In the genomic region with DNA sequence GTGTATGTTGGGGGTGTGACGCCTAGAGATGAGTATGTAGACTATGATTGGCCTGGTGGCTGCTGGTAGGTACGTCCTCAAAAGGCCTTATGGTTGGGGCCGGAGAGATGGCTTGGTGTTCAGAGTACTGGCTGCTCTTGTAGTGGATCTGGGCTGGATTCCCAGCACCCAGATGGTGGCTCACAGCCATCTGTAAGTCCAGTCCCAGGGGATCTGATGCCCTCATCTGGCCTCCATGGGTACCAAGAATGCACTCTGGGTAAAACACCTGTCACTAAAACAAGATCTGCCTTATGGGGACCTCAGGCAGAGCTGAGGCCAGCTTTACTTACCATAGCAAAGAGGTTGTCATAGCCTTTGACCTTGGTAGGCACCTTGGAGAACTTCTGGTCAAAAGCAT, we compare ENCODE assay signal across 11 mouse cellular contexts. TPM values are rescaled to one million over a fixed set of nuclear protein-coding genes. Genes with fewer than 3 reads are reported as not detected.
DNase-seq lines count a peak whose midpoint lies in the region; ATAC-seq and TF ChIP-seq lines count a peak whose summit lies in the region.
"Had no signal": no experiment of that assay in that cellular context is flagged by ENCODE, and none has a peak within 500 bp of the region (broad histone marks: within the 10 kb centered on the region; RNA-seq: fewer than 3 reads in every experiment).

No protein-coding gene starts in this region.

- no peak overlapping the region for H3K9ac ChIP-seq in heart, postnatal 0 days (replicated peaks; ENCODE audit: low read depth, low read length)
- no peak overlapping the region for H3K9ac ChIP-seq in hindbrain, embryonic 15.5 days
- no peak overlapping the region for H3K9ac ChIP-seq in midbrain, embryonic 13.5 days (replicated peaks)

- no peak overlapping the region for H3K27ac ChIP-seq in heart, postnatal 0 days (ENCODE audit: low read depth)
- H3K27ac ChIP-seq in brown adipose tissue, adult 24 weeks (replicated peaks; ENCODE audit: low read depth, low read length) = no peak overlapping the region
- H3K27ac ChIP-seq in hindbrain, embryonic 15.5 days (replicated peaks) = no peak overlapping the region
- H3K27ac ChIP-seq in midbrain, embryonic 13.5 days = no peak overlapping the region

- peak overlapping the region; percentile 91; the same call in 1 of the 2 replicates for H3K4me2 ChIP-seq in heart, postnatal 0 days (ENCODE audit: low read depth, low read length)
- peak overlapping the region; percentile 90 for H3K4me2 ChIP-seq in hindbrain, embryonic 15.5 days
- peak overlapping the region; percentile 92 for H3K4me2 ChIP-seq in midbrain, embryonic 13.5 days (replicated peaks)

- TF ChIP-seq EP300 in heart, postnatal 0 days (IDR thresholded peaks at IDR 0.05; ENCODE audit: low read depth) = no peak

- intact Hi-C loops in heart, postnatal 25 days (cut with DNase I) = no loop called here

- 95% methylated on average over 3 of the region's 3 CpGs for WGBS in heart, postnatal 0 days
- 94% methylated on average over 3 of the region's 3 CpGs for WGBS in hindbrain, embryonic 15.5 days
- 96% methylated on average over 3 of the region's 3 CpGs for WGBS in midbrain, embryonic 13.5 days

- peaks cover 43% of the 10 kb centered on the region for H3K36me3 ChIP-seq in heart, postnatal 0 days (replicated peaks; ENCODE audit: control insufficient read depth, insufficient read depth, low read length)
- H3K36me3 ChIP-seq in hindbrain, embryonic 15.5 days = peaks cover 31% of the 10 kb centered on the region
- peaks cover 49% of the 10 kb centered on the region for H3K36me3 ChIP-seq in midbrain, embryonic 13.5 days

- TF ChIP-seq CTCF in heart, postnatal 0 days (IDR thresholded peaks at IDR 0.05; ENCODE audit: low read depth) = no peak

- DNase-seq in heart, postnatal 0 days (ENCODE audit: low spot score) = no peak
- DNase-seq in heart, postnatal 25 days (ENCODE audit: low spot score) = no peak
- DNase-seq in adrenal gland, adult (ENCODE audit: inconsistent age in 2 of 2, low spot score in 1 of 2) = no peak
- DNase-seq in c-Kit-positive CD71-positive TER-119-positive erythroid progenitor cells, embryonic 14.5 days (ENCODE audit: low spot score) = no peak
- no peak for DNase-seq in lung, postnatal 25 days (ENCODE audit: low spot score)
- DNase-seq: cerebellum, postnatal 36 days; kidney, adult 18-20 months had no signal

- H3K9me3 ChIP-seq in heart, postnatal 0 days (replicated peaks; ENCODE audit: control insufficient read depth, low read length) = no peaks in the 10 kb centered on the region
- H3K9me3 ChIP-seq in hindbrain, embryonic 15.5 days = no peaks in the 10 kb centered on the region
- no peaks in the 10 kb centered on the region for H3K9me3 ChIP-seq in midbrain, embryonic 13.5 days

- no peaks in the 10 kb centered on the region for H3K27me3 ChIP-seq in heart, postnatal 0 days (ENCODE audit: control insufficient read depth, insufficient read depth, low read length)
- H3K27me3 ChIP-seq in hindbrain, embryonic 15.5 days = no peaks in the 10 kb centered on the region
- no peaks in the 10 kb centered on the region for H3K27me3 ChIP-seq in midbrain, embryonic 13.5 days
- H3K27me3 ChIP-seq: Patski had no signal

- H3K4me3 ChIP-seq in heart, postnatal 0 days (ENCODE audit: low read depth, low read length) = no peak overlapping the region
- peak overlapping the region; percentile 83 for H3K4me3 ChIP-seq in brown adipose tissue, adult 24 weeks (ENCODE audit: insufficient read depth, low read depth, low read length)
- H3K4me3 ChIP-seq in hindbrain, embryonic 15.5 days = peak overlapping the region; percentile 98
- H3K4me3 ChIP-seq in midbrain, embryonic 13.5 days (replicated peaks) = peak overlapping the region; percentile 94

- ATAC-seq in heart, postnatal 0 days (ENCODE audit: insufficient read depth, low read depth) = no peak
- ATAC-seq in hindbrain, embryonic 15.5 days (ENCODE audit: low FRiP score, low read depth) = no peak
- ATAC-seq in midbrain, embryonic 13.5 days = no peak
- ATAC-seq: Patski had no signal

- H3K4me1 ChIP-seq in heart, postnatal 0 days (ENCODE audit: control insufficient read depth, insufficient read depth) = peaks cover 31% of the 10 kb centered on the region
- peaks cover 13% of the 10 kb centered on the region for H3K4me1 ChIP-seq in brown adipose tissue, adult 24 weeks (ENCODE audit: control insufficient read depth, insufficient read depth, insufficient read length, low read length)
- H3K4me1 ChIP-seq in hindbrain, embryonic 15.5 days (replicated peaks) = peaks cover 36% of the 10 kb centered on the region
- peaks cover 37% of the 10 kb centered on the region for H3K4me1 ChIP-seq in midbrain, embryonic 13.5 days (replicated peaks)

RNA-seq across cellular contexts. Expression of a gene that starts 1.2 kb away (rescaled TPM):
- 134 and 152 TPM in 2 replicates for total RNA-seq in heart, postnatal 0 days (2014; rRNA removed; ENCODE audit: low replicate concordance)
- 106 and 110 TPM in 2 replicates for polyA plus RNA-seq in heart, postnatal 0 days (2015; fragmentation: Nextera tagmentation; extraction: Ambion mirVana)
- total RNA-seq in heart, postnatal 25 days (2021) = 10 to 100 TPM; 65.0 to 67.4 TPM
- polyA plus RNA-seq in brown adipose tissue, adult 24 weeks (2012; ENCODE audit: insufficient read depth, insufficient read length, missing spikeins) = 113 and 117 TPM in 2 replicates
- polyA plus RNA-seq in hindbrain, embryonic 15.5 days (2015; fragmentation: Nextera tagmentation; extraction: Ambion mirVana) = 148 and 159 TPM in 2 replicates
- polyA plus RNA-seq in midbrain, embryonic 13.5 days (2015; fragmentation: Nextera tagmentation; extraction: Ambion mirVana) = 151 and 154 TPM in 2 replicates

RNA-seq across cellular contexts. Expression of a gene that starts 2.8 kb away (rescaled TPM):
- total RNA-seq in heart, postnatal 0 days (2014; rRNA removed; ENCODE audit: low replicate concordance) = 98.5 and 196 TPM in 2 replicates
- 62.4 and 66.5 TPM in 2 replicates for polyA plus RNA-seq in heart, postnatal 0 days (2015; fragmentation: Nextera tagmentation; extraction: Ambion mirVana)
- 10 to 100 TPM; 82.7 to 88.7 TPM for total RNA-seq in heart, postnatal 25 days (2021)
- polyA plus RNA-seq in brown adipose tissue, adult 24 weeks (2012; ENCODE audit: insufficient read depth, insufficient read length, missing spikeins) = 68.4 and 68.5 TPM in 2 replicates
- polyA plus RNA-seq in hindbrain, embryonic 15.5 days (2015; fragmentation: Nextera tagmentation; extraction: Ambion mirVana) = 123 and 132 TPM in 2 replicates
- 135 and 153 TPM in 2 replicates for polyA plus RNA-seq in midbrain, embryonic 13.5 days (2015; fragmentation: Nextera tagmentation; extraction: Ambion mirVana)

RNA-seq across cellular contexts. Expression of a gene that starts 9.5 kb away (rescaled TPM):
- not detected in 2 replicates for total RNA-seq in heart, postnatal 0 days (2014; rRNA removed; ENCODE audit: low replicate concordance)
- not detected in 2 replicates for polyA plus RNA-seq in heart, postnatal 0 days (2015; fragmentation: Nextera tagmentation; extraction: Ambion mirVana)
- total RNA-seq in heart, postnatal 25 days (2021) = not detected
- not detected in 2 replicates for polyA plus RNA-seq in brown adipose tissue, adult 24 weeks (2012; ENCODE audit: insufficient read depth, insufficient read length, missing spikeins)
- 0.08 TPM in 1 of 2 replicates, not detected in the other for polyA plus RNA-seq in hindbrain, embryonic 15.5 days (2015; fragmentation: Nextera tagmentation; extraction: Ambion mirVana)
- polyA plus RNA-seq in midbrain, embryonic 13.5 days (2015; fragmentation: Nextera tagmentation; extraction: Ambion mirVana) = not detected in 2 replicates

RNA-seq across cellular contexts. Expression of a gene that starts 12.9 kb away (rescaled TPM):
- 27.4 and 34.8 TPM in 2 replicates for total RNA-seq in heart, postnatal 0 days (2014; rRNA removed; ENCODE audit: low replicate concordance)
- 11.5 and 13.0 TPM in 2 replicates for polyA plus RNA-seq in heart, postnatal 0 days (2015; fragmentation: Nextera tagmentation; extraction: Ambion mirVana)
- 10 to 100 TPM; 28.0 to 28.7 TPM for total RNA-seq in heart, postnatal 25 days (2021)
- polyA plus RNA-seq in brown adipose tissue, adult 24 weeks (2012; ENCODE audit: insufficient read depth, insufficient read length, missing spikeins) = 28.4 and 33.5 TPM in 2 replicates
- 56.8 and 63.7 TPM in 2 replicates for polyA plus RNA-seq in hindbrain, embryonic 15.5 days (2015; fragmentation: Nextera tagmentation; extraction: Ambion mirVana)
- polyA plus RNA-seq in midbrain, embryonic 13.5 days (2015; fragmentation: Nextera tagmentation; extraction: Ambion mirVana) = 51.7 and 56.8 TPM in 2 replicates

RNA-seq across cellular contexts. Expression of a gene that starts 33.4 kb away (rescaled TPM):
- total RNA-seq in heart, postnatal 0 days (2014; rRNA removed; ENCODE audit: low replicate concordance) = 1.9 and 4.8 TPM in 2 replicates
- polyA plus RNA-seq in heart, postnatal 0 days (2015; fragmentation: Nextera tagmentation; extraction: Ambion mirVana) = 3.5 and 4.7 TPM in 2 replicates
- 1 to 10 TPM; 2.0 to 2.1 TPM for total RNA-seq in heart, postnatal 25 days (2021)
- 1.1 and 1.6 TPM in 2 replicates for polyA plus RNA-seq in brown adipose tissue, adult 24 weeks (2012; ENCODE audit: insufficient read depth, insufficient read length, missing spikeins)
- 34.0 and 37.3 TPM in 2 replicates for polyA plus RNA-seq in hindbrain, embryonic 15.5 days (2015; fragmentation: Nextera tagmentation; extraction: Ambion mirVana)
- 23.5 and 23.8 TPM in 2 replicates for polyA plus RNA-seq in midbrain, embryonic 13.5 days (2015; fragmentation: Nextera tagmentation; extraction: Ambion mirVana)
